Mouse (Mus musculus): ENCODE measurements at regions not wholly inside any gene's neighbourhood (a gene's known extent, or its start where the extent isn't known, plus 50 kb on each side); places are given as distances from the start of the nearest gene placed in this dataset.

- H3ac ChIP-seq (ENCODE audit: control insufficient read depth, insufficient read length, low read depth) = no peak overlapping the region
- no peaks in the 10 kb centered on the region for H3K36me3 ChIP-seq (ENCODE audit: control insufficient read depth, insufficient read depth)
- no peaks in the 10 kb centered on the region for H3K79me3 ChIP-seq (ENCODE audit: low read depth)
- no peaks in the 10 kb centered on the region for H3K79me2 ChIP-seq (ENCODE audit: control insufficient read depth, insufficient read depth)
- no peak overlapping the region for H3K4me3 ChIP-seq (ENCODE audit: insufficient read depth, poor library complexity, severe bottlenecking)
- TF ChIP-seq CTCF (IDR thresholded peaks at IDR 0.05; ENCODE audit: control insufficient read depth, insufficient read depth, insufficient read length) (no peak), CEBPB (IDR thresholded peaks at IDR 0.05; ENCODE audit: low read depth) (no peak), MYOG (IDR thresholded peaks at IDR 0.05; ENCODE audit: control insufficient read depth, extremely low read depth, insufficient read length) (no peak), USF1 (IDR thresholded peaks at IDR 0.05; ENCODE audit: low read depth) (no peak), MAX (IDR thresholded peaks at IDR 0.05) (no peak)
- no peaks in the 10 kb centered on the region for H3K27me3 ChIP-seq (ENCODE audit: control insufficient read depth, insufficient read depth, insufficient read length)
Observed at GRCm38 (mm10) chr2:53682599-53682998, 402.8 kb downstream of the Rprm start.

- no peaks in the 10 kb centered on the region for H3K79me2 ChIP-seq (ENCODE audit: control insufficient read depth, insufficient read depth)
- no peak overlapping the region for H3ac ChIP-seq (ENCODE audit: control insufficient read depth, insufficient read length, low read depth)
- no peak overlapping the region for H3K4me3 ChIP-seq (ENCODE audit: insufficient read depth, poor library complexity, severe bottlenecking)
- H3K27me3 ChIP-seq (ENCODE audit: control insufficient read depth, insufficient read depth, insufficient read length) = no peaks in the 10 kb centered on the region
- no peaks in the 10 kb centered on the region for H3K36me3 ChIP-seq (ENCODE audit: control insufficient read depth, insufficient read depth)
- no peak for TF ChIP-seq FOSL1 (IDR thresholded peaks at IDR 0.05; ENCODE audit: insufficient read depth, low read length, poor library complexity, severe bottlenecking)
- no peak for TF ChIP-seq CEBPB (IDR thresholded peaks at IDR 0.05; ENCODE audit: low read depth)
- no peak for TF ChIP-seq MYOD1 (IDR thresholded peaks at IDR 0.05; ENCODE audit: control insufficient read depth, insufficient read length, low read depth)
- no peak for TF ChIP-seq USF1 (IDR thresholded peaks at IDR 0.05; ENCODE audit: low read depth)
- no peak for TF ChIP-seq CTCF (IDR thresholded peaks at IDR 0.05; ENCODE audit: control insufficient read depth, insufficient read depth, insufficient read length)
- no peak for TF ChIP-seq MAX (IDR thresholded peaks at IDR 0.05)
- TF ChIP-seq MYOG (IDR thresholded peaks at IDR 0.05; ENCODE audit: control insufficient read depth, extremely low read depth, insufficient read length) = no peak
- H3K79me3 ChIP-seq (ENCODE audit: low read depth) = no peaks in the 10 kb centered on the region
Observed at GRCm38 (mm10) chr2:53687281-53687680, 398.1 kb downstream of the Rprm start.

DNA sequence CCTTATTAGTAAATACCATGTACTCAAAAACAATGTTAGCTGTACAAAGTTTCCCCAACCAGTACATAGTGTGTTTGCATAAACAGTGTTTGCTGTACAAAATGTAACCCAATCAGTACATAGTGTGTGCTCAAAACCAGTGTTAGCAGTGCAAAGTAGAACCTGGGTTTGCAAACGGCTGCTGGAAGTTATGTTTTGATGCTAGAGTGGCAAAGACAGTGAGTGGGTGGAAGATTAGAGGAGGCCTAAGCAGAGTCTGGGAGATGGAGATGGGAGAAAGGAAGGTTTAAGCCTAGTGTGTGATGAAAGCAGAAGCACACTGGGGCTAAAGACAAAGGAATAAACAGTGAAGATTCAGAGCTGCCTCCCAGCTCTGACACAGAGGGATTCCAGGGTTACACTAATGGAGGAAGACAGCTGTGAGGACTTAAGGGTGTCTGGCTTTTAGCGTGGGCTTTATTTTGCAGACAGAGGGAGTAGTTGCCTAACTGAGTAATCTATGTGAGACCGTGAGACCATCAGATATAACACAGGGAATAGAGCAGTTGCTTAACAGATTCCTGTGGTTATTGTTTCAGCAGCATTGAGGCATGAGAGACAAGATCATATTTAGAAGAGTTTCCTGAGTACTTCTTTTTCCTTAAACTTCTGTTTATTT lies 396.0 kb downstream of the Rprm start:
- no peaks in the 10 kb centered on the region for H3K79me3 ChIP-seq (ENCODE audit: low read depth)
- no peak for TF ChIP-seq MAX (IDR thresholded peaks at IDR 0.05)
- TF ChIP-seq MYOD1 (IDR thresholded peaks at IDR 0.05; ENCODE audit: control insufficient read depth, insufficient read length, low read depth) = peak; percentile 28
- H3K4me3 ChIP-seq (ENCODE audit: insufficient read depth, poor library complexity, severe bottlenecking) = no peak overlapping the region
- H3ac ChIP-seq (ENCODE audit: control insufficient read depth, insufficient read length, low read depth) = no peak overlapping the region
- no peaks in the 10 kb centered on the region for H3K36me3 ChIP-seq (ENCODE audit: control insufficient read depth, insufficient read depth)
- H3K79me2 ChIP-seq (ENCODE audit: control insufficient read depth, insufficient read depth) = no peaks in the 10 kb centered on the region
- H3K27me3 ChIP-seq (ENCODE audit: control insufficient read depth, insufficient read depth, insufficient read length) = no peaks in the 10 kb centered on the region

DNA sequence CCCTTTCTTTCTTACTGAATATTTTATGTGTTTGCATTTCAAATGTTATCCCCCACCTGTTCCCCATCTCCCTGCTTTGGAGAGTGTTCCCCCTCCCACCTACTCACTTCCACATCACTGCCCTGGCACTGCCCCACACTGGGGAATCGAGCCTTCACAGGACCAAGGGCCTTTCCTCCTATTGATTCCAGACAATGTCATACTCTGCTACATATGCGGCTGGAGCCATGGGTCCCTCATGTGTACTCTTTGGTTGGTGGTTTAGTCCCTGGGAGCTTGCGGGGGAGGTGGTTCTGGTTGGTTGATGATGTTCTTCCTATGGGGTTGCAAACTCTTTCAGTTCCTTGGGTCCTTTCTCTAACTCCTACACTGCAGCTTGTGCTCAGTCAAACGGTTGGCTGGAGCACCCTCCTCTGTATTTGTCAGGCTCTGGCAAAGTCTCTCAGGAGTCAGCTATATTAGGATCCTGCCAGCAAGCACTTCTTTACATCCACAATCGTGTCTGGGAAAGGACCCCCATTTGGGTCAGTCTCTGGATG lies 393.7 kb downstream of the Rprm start:
- H3K36me3 ChIP-seq (ENCODE audit: control insufficient read depth, insufficient read depth) = no peaks in the 10 kb centered on the region
- no peak overlapping the region for H3ac ChIP-seq (ENCODE audit: control insufficient read depth, insufficient read length, low read depth)
- H3K27me3 ChIP-seq (ENCODE audit: control insufficient read depth, insufficient read depth, insufficient read length) = no peaks in the 10 kb centered on the region
- no peaks in the 10 kb centered on the region for H3K79me3 ChIP-seq (ENCODE audit: low read depth)
- H3K4me3 ChIP-seq (ENCODE audit: insufficient read depth, poor library complexity, severe bottlenecking) = no peak overlapping the region
- no peaks in the 10 kb centered on the region for H3K79me2 ChIP-seq (ENCODE audit: control insufficient read depth, insufficient read depth)
- TF ChIP-seq USF1 (IDR thresholded peaks at IDR 0.05; ENCODE audit: low read depth) = no peak
- no peak for TF ChIP-seq MYOD1 (IDR thresholded peaks at IDR 0.05; ENCODE audit: control insufficient read depth, insufficient read length, low read depth)
- no peak for TF ChIP-seq MAX (IDR thresholded peaks at IDR 0.05)
- TF ChIP-seq FOSL1 (IDR thresholded peaks at IDR 0.05; ENCODE audit: insufficient read depth, low read length, poor library complexity, severe bottlenecking) = no peak
- TF ChIP-seq MYOG (IDR thresholded peaks at IDR 0.05; ENCODE audit: control insufficient read depth, extremely low read depth, insufficient read length) = no peak
- TF ChIP-seq CTCF (IDR thresholded peaks at IDR 0.05; ENCODE audit: control insufficient read depth, insufficient read depth, insufficient read length) = no peak

GRCm38 (mm10) chr2:53711213-53711612 lies 374.1 kb downstream of the Rprm start:
- TF ChIP-seq FOSL1 (IDR thresholded peaks at IDR 0.05; ENCODE audit: insufficient read depth, low read length, poor library complexity, severe bottlenecking) (no peak), USF1 (IDR thresholded peaks at IDR 0.05; ENCODE audit: low read depth) (no peak), MAX (IDR thresholded peaks at IDR 0.05) (no peak), CTCF (IDR thresholded peaks at IDR 0.05; ENCODE audit: control insufficient read depth, insufficient read depth, insufficient read length) (no peak), MYOG (IDR thresholded peaks at IDR 0.05; ENCODE audit: control insufficient read depth, extremely low read depth, insufficient read length) (no peak), MYOD1 (IDR thresholded peaks at IDR 0.05; ENCODE audit: control insufficient read depth, insufficient read length, low read depth) (no peak), CEBPB (IDR thresholded peaks at IDR 0.05; ENCODE audit: low read depth) (no peak)

DNA sequence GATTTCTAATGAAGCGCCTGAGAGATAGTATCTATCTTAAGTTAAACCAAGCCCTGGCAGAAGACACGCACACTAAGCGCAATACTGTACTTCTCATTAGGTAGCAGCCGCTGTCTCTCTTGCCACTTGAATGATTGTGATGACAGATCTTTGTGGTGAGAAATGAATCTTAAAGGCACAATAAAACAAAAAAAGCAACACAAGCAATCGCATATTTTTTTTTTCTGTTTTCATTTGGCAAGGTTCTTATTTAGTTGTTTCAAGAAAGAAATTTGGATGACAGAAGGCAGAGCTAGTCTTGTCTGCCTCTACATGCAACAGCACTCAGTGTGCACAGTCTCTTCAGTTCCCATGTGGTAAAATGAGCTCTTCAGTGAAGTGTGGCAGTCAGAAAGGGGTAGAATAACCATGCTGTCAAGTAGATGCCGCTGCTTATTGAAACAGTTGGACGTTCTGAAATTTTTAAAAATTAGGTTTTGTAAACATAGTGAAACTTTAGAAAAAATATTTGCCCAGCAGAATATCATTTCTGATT lies 372.2 kb downstream of the Rprm start:
- Histone ChIP-seq H3K4me3 (ENCODE audit: insufficient read depth, poor library complexity, severe bottlenecking) (no peak overlapping the region), H3K36me3 (ENCODE audit: control insufficient read depth, insufficient read depth) (no peaks in the 10 kb centered on the region), H3K79me2 (ENCODE audit: control insufficient read depth, insufficient read depth) (no peaks in the 10 kb centered on the region), H3K27me3 (ENCODE audit: control insufficient read depth, insufficient read depth, insufficient read length) (no peaks in the 10 kb centered on the region), H3K79me3 (ENCODE audit: low read depth) (no peaks in the 10 kb centered on the region), H3ac (ENCODE audit: control insufficient read depth, insufficient read length, low read depth) (no peak overlapping the region)
- TF ChIP-seq MAX (IDR thresholded peaks at IDR 0.05) (no peak), USF1 (IDR thresholded peaks at IDR 0.05; ENCODE audit: low read depth) (no peak), MYOD1 (IDR thresholded peaks at IDR 0.05; ENCODE audit: control insufficient read depth, insufficient read length, low read depth) (no peak), CEBPB (IDR thresholded peaks at IDR 0.05; ENCODE audit: low read depth) (no peak), FOSL1 (IDR thresholded peaks at IDR 0.05; ENCODE audit: insufficient read depth, low read length, poor library complexity, severe bottlenecking) (no peak), MYOG (IDR thresholded peaks at IDR 0.05; ENCODE audit: control insufficient read depth, extremely low read depth, insufficient read length) (no peak), CTCF (IDR thresholded peaks at IDR 0.05; ENCODE audit: control insufficient read depth, insufficient read depth, insufficient read length) (no peak)

More at GRCm38 (mm10) chr2:53711213-53711612, 374.1 kb downstream of the Rprm start:
- H3K79me2 ChIP-seq (ENCODE audit: control insufficient read depth, insufficient read depth) = no peaks in the 10 kb centered on the region
- H3K79me3 ChIP-seq (ENCODE audit: low read depth) = no peaks in the 10 kb centered on the region
- no peak overlapping the region for H3ac ChIP-seq (ENCODE audit: control insufficient read depth, insufficient read length, low read depth)
- no peaks in the 10 kb centered on the region for H3K36me3 ChIP-seq (ENCODE audit: control insufficient read depth, insufficient read depth)
- H3K27me3 ChIP-seq (ENCODE audit: control insufficient read depth, insufficient read depth, insufficient read length) = no peaks in the 10 kb centered on the region
- H3K4me3 ChIP-seq (ENCODE audit: insufficient read depth, poor library complexity, severe bottlenecking) = no peak overlapping the region

Data from C2C12 (cell line).